Mouse (Mus musculus) embryo, embryonic 11.5 days (tissue): ENCODE results near the gene Psmc3ip.

Experiments used
- DNase-seq: peaks from one replicate; pipeline ENCODE4 v3.0.0-alpha.2; 2012; ENCODE audit warnings: low read depth, low spot score

Gene Psmc3ip

GRCm38 (mm10) chr11:101119131-101119760 lies 24.0 kb upstream of the Psmc3ip start:
- DNase-seq, result no peak

DNA sequence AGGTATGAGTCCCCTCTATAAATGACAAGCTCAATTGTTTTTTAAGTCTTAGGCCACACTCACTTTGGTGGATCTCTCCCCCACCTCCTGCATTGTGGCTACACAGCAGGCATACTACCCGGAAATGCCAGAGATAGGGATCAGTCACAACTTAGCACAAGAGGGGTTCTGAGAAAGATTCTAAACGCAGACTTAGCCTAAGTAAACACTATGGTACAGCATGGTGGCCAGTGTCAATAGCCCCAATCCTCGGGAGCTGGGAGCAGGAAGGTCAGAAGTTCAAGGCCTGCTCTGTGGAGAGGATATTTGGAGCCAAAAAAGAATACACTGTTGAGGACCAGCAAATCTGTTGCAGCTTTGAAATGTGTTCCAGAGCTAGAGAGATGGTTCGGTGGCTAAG lies 22.9 kb upstream of the Psmc3ip start:
- DNase-seq, result no peak

DNA sequence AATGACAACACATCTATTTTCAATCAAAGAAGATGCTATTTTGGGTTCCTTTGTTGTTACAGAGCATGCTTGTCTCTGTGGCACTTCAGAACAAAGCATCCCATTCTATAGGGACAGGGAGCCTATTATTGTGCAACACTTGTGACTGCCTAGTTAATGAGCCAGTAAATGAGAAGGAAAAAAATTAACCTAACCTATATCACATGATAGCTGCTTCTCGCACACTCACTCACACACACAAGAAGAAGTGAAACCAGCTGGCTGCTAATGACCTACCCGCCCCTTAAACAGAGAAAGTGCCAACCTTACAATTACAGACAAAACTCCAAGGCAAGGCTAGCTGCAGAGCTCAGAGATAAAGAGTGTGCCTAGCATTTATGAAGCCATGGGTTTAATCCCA lies 20.3 kb upstream of the Psmc3ip start:
- no peak for DNase-seq

DNA sequence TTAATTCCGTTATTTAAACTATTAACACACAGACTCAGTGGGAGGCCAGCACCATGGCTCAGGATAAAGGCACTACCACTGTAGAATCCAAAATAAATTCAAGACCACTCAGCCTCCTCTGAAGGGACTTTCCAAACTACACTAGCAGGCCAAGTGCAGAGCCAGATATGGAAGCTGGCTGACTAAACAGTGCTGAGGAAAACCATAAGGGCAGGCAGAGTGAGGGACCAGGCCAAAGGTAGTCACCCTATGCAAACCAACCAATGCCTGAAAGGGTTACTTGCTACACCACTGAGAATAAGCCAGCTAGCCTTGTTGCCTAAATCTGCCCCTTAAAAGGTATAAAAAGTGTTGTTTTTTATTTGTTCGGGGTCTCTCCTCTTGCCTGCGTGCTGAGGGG lies 16.9 kb upstream of the Psmc3ip start:
- DNase-seq, result no peak

DNA sequence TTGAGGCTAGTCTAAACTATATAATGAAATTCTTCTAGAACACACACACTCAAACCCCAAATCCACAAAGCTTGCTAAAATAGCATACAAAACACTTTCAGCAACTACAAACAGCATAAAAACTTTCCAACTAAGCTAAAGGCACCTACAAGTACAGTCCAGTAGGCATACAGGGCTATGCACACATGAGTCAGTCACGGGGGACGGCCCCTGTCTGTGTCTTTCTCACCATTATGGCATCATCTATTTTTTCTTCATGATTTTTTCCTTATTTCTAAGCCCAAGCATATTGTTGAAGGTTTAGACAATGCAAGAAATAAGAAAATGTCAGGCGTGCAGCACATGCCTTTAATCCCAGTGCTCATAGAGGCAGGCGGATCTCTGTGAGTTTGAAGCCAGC lies 15.9 kb upstream of the Psmc3ip start:
- DNase-seq, result no peak

DNA sequence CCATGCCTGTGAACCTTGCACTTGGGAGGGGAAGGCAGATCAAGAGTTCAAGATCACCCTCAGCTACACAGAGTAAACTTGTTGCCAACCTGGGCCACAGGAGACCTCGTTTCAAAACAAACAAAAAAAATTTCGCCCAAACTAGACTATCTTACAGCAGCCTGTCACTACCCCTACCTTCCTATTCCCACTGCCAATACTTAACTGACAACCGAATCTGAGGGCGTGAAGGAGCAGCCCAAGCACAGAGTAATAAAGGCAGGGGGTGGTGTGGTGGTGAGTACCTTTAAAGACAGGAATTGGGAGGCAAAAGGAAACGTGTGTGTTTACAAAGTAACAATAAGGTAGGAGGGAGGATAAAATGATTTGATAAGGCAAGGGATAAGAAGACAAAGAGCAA lies 15.5 kb upstream of the Psmc3ip start:
- no peak for DNase-seq

DNA sequence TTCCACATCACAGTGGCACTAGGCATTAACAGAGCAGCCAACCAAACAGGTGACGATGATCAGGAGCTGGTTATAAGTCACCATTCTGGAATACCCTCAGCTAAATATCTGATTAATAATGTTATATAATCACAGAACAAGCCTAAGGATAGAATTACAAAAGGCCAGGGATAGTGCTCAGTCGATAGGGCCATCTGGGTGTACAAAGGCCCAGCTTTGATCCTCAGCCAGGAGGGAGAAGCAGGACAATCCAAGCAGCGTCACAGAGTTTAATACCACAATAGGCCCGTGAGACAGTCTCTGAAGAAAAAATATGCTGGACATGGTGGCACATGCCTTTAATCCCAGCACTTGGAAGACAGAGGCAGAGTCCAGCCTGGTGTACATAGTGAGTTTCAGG lies 14.1 kb upstream of the Psmc3ip start:
- DNase-seq, result no peak

DNA sequence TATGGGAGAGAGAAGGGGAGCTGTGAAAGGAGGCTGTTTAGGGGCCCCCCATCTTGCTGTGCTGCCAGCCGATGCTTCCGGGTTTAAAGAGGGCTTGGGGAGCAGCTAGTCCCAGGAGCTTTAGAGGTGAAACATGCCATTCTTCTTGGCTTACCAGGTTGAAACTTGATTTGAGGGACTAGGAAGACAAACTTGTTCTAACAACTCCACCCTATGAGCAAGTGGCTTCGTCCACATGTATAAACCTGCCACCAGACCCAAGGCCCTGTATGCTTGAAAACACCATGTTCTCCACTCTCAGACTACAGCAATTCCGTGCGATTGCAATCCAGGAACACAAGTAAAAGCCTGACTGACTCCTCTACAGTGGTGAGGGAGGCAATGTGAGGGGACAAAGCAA lies 7.8 kb upstream of the Psmc3ip start:
- no peak for DNase-seq

DNA sequence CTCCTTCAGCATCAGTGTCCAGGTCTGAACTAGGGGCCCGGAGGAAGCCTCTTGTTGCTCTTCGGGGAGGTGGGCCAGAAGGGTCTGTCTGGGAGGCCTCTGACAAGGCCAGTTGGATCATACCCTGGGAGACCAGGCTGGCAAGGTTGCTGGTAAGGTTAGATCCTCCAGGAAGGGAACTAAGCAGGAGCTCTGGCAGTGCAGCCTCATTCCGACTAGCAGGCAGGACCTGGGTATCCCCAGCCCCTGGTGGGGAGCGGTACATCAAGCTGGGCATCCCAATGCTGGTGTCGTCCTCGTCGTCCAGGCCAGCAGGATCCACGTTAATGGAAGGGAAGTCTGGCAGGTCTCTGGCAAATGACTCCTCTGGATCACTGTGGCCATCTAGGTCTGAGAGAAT lies 3.0 kb upstream of the Psmc3ip start:
- no peak for DNase-seq

- DNase-seq, result no peak
Measured at GRCm38 (mm10) chr11:101094930-101095313, 314 bp downstream of the Psmc3ip start.

GRCm38 (mm10) chr11:101089931-101090330 lies 5.3 kb downstream of the Psmc3ip start:
- no peak for DNase-seq

GRCm38 (mm10) chr11:101087682-101088055 lies 7.6 kb downstream of the Psmc3ip start:
- DNase-seq, result no peak

DNA sequence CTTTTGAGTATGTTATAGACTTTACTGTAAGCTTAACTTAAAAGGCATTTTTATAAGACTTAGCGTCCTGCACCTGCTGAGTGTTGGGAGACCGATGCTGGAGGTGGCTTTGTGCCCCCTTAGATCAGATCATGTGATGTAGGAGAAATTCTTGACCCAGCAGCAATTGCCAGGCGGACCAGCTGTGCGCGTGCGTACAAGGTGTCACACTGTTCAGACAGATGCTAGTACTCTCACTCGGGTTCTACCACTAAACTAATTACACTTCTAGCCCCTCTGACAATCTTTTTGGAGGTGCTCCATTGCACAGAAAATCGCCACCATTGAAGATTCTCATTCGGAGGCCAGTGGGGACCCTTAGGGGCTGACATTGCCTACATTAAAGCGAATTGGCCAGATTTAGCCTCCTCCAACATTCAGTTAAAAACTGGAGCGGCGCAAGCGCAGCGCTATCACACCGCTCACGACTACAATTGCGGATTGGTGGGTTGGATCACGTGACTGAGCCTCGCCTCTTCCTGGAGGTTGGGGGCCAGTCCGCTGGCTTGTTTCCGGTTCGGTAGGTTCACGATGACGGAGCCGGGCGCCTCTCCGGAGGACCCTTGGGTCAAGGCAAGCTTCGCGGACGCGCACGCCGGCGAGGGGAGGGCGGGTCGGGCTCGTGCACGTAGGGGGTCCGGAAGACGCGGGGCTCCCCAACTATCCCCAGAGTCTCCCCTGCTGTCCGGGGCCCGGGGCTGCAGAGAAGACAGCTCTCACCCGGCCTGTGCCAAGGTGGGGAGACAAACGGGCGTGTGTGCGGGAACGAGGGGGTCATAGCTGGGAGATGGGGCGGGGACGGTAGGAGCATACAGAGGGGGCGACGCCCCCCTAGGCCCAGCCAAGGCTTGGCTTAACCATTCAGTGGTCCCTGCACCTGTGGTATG lies 8.2 kb downstream of the Psmc3ip start, which contains the start of gene Mlx:
Gene Mlx, plus strand, starts transcription at position 522 of the 926 bp plus-strand sequence.
- DNase-seq, result peak; percentile 86

DNA sequence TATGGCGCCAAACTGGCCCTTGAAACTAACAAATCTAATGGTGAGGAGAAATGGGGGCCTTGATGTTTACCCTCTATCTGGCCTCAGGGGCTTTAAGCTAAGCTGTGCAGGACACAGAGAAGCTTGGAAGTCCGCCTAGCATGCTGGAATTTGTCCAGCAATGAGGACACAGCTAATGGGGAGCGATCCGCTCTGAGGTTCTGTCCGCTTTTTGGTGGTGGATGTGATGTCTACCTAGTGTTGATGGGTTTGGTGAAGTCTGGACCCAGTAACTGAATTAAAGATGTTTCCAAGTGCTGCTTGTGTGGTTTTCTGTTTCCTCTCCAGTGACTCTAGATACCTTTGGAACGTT lies 8.9 kb downstream of the Psmc3ip start:
- DNase-seq, result no peak

- DNase-seq, result no peak
Measured at GRCm38 (mm10) chr11:101085617-101086322, 9.5 kb downstream of the Psmc3ip start.

DNA sequence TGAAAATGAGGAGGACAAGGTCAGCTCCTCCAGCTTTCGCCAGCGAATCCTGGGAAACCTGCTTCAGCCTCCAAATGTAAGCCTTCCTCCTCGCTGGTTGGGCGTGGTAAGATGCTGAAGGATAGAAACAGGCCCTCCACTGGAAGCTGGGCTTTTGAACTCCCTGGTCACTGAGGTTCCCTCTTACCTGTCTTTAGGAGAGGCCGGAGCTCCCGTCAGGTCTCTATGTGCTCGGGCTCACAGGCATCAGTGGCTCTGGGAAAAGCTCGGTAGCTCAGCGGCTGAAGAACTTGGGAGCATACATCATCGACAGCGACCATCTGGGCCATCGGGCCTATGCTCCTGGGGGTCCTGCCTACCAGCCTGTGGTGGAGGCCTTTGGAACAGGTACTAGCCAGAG lies 10.4 kb downstream of the Psmc3ip start:
- no peak for DNase-seq

DNA sequence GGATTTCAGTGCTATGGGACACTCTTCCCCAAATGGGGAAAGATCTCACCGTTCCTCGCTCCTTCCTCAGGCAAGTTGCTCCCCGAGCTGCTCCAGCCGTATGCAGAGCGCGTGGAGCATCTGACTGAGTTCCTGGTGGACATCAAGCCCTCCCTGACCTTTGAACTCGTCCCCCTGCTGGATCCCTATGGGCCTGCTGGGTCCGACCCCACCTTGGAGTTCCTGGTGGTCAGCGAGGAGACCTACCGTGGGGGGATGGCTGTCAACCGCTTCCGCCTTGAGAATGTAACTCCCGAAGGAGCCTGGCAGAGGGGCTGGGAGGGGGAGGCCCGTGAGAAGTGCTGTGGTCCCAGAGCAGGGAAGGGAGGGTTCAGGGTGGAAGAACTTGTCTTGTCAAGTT lies 11.0 kb downstream of the Psmc3ip start:
- no peak for DNase-seq

DNA sequence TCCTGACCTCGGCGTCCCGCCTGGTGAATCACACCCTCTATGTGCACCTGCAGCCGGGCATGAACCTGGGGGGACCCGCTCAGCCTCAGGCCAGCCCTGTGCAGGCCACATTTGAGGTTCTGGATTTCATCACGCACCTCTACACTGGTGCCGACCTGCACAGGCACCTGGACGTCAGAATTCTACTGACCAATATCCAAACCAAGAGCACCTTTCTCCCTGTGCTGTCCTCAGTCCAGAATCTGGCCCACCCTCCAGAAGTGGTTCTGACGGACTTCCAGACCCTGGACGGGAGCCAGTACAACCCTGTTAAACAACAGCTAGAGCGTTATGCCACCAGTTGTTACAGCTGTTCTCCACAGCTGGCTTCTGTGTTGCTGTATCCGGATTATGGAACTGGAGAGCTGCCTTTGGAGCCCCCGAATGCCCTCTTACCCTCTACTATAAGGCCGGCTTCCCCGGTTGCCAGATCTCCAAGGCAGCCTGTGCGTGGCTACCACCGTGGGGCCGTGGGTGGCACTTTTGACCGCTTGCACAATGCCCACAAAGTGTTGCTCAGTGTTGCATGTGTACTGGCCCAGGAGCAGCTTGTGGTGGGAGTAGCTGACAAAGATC lies 12.0 kb downstream of the Psmc3ip start:
- DNase-seq, result no peak

- peak; percentile 79 for DNase-seq
Measured at GRCm38 (mm10) chr11:101082208-101083082, 12.8 kb downstream of the Psmc3ip start, which contains the start of gene Coasy. Coasy (plus strand) TSS chr11:101082565.

DNA sequence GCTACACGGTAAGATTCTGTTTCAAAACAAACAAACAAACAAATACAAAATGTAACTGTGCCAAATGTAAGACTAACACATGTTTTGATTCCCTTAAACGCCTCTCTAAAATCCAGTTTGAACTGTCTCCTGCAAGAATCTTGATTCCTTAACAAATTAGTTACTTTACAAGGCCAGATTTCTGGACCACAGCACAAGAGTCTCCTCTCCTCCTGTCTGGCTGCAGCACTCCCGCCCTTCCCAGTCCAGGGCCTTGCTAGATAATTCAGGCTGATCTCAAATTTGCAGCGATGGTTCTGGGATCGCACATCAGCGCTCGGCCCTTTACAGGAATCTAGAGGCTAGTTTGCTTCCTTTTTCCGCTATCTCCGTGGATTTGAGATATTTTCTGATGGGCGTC lies 13.6 kb downstream of the Psmc3ip start:
- no peak for DNase-seq

DNA sequence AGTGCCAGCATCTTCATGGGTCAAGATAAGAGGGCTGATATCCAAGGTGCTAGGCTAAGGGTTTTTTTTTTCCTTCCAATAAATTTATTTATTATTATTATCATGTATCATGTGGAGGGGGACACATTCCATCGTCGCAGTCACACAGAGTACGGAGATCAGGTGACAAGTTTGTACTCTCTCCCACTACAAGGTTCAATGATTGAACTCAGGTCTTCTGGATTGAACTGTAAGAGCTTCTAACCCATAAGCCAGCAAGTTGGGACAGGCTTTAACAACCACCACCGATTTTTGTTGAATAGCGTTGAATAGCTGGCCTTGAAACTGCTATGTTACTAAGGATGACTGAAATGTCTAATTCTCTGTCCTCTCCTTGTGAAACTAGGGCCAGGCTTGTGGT lies 14.8 kb downstream of the Psmc3ip start:
- no peak for DNase-seq
